Mouse (Mus musculus) heart, adult 2 months (tissue): ENCODE results near the gene Tnni2.

Experiments
- CTCF ChIP-seq: fragments of 200-600 bp; IDR thresholded peaks from 2 replicates; pipeline ENCODE4 v1.8.1; 2022; ENCODE audit warnings: antibody characterized with exemption, mild to moderate bottlenecking, moderate library complexity
- EP300 ChIP-seq: fragments of 200-500 bp; IDR thresholded peaks from 2 replicates; pipeline ENCODE4 v1.6.1; 2011; ENCODE audit warnings: low read depth, low read length, control low read depth; ENCODE audit not compliant: insufficient read depth
- POLR2A ChIP-seq: fragments of 200-500 bp; IDR thresholded peaks from 2 replicates; pipeline ENCODE4 v1.6.1; 2011; ENCODE audit warnings: mild to moderate bottlenecking, low read depth, low read length, control low read depth; ENCODE audit not compliant: insufficient read depth

GRCm38 (mm10) chr7:142419887-142420286, 21.7 kb upstream of the Tnni2 start:
- TF ChIP-seq POLR2A (no peak), CTCF (no peak), EP300 (no peak)
